Mouse (Mus musculus) embryonic facial prominence, embryonic 15.5 days (tissue): Measurements from ENCODE around the gene Il17rd. TPM values are rescaled to one million over a fixed set of nuclear protein-coding genes. Genes with fewer than 3 reads are reported as not detected.

Source experiments
- ATAC-seq: fragments of 200-750 bp; cut with Nextera tagmentation; 2 replicates; pipeline ENCODE4 v1.8.0; 2017; ENCODE audit warnings: low read depth, moderate TSS enrichment; ENCODE audit not compliant: insufficient number of reproducible peaks, low FRiP score, low TSS enrichment
- H3K27ac ChIP-seq: fragments of 300-500 bp; sonication (generic); replicated peaks from 2 replicates; pipeline ENCODE4 v1.5.1; 2015; ENCODE audit warnings: mild to moderate bottlenecking, inconsistent platforms
- H3K27me3 ChIP-seq: fragments of 300-500 bp; sonication (generic); 2 replicates; pipeline ENCODE4 v1.6.1; 2015; ENCODE audit warnings: inconsistent platforms
- H3K36me3 ChIP-seq: fragments of 300-500 bp; sonication (generic); 2 replicates; pipeline ENCODE4 v1.6.1; 2015; ENCODE audit warnings: mild to moderate bottlenecking, inconsistent platforms
- H3K4me1 ChIP-seq: fragments of 300-500 bp; sonication (generic); 2 replicates; pipeline ENCODE4 v1.6.1; 2015; ENCODE audit warnings: inconsistent platforms
- H3K4me2 ChIP-seq: fragments of 300-500 bp; sonication (generic); replicated peaks from 2 replicates; pipeline ENCODE4 v1.6.1; 2015; ENCODE audit warnings: mild to moderate bottlenecking, inconsistent platforms
- H3K4me3 ChIP-seq: fragments of 300-500 bp; sonication (generic); replicated peaks from 2 replicates; pipeline ENCODE4 v1.5.1; 2015; ENCODE audit warnings: mild to moderate bottlenecking, inconsistent platforms
- H3K9ac ChIP-seq: fragments of 300-500 bp; sonication (generic); 2 replicates; pipeline ENCODE4 v1.6.1; 2015; ENCODE audit warnings: inconsistent platforms
- H3K9me3 ChIP-seq: fragments of 300-500 bp; sonication (generic); replicated peaks from 2 replicates; pipeline ENCODE4 v1.6.1; 2016; ENCODE audit warnings: inconsistent platforms
- WGBS: fragments of 180-500 bp; shearing (Covaris S2); methylation state at CpG from one replicate; pipeline ENCODE4 v1.1.7; 2015; 5-methylcytosine and 5-hydroxymethylcytosine counted together
- polyA plus RNA-seq: library from polyadenylated mRNA; unstranded; fragments of >200 nt; fragmentation: Nextera tagmentation; extraction: Ambion mirVana; gene quantifications from 2 replicates; pipeline ENCODE4 v1.2.1, GENCODE M21; 2015

The Il17rd gene
- polyA plus RNA-seq, 1 experiment from 2014 or later = 4.4 TPM

DNA sequence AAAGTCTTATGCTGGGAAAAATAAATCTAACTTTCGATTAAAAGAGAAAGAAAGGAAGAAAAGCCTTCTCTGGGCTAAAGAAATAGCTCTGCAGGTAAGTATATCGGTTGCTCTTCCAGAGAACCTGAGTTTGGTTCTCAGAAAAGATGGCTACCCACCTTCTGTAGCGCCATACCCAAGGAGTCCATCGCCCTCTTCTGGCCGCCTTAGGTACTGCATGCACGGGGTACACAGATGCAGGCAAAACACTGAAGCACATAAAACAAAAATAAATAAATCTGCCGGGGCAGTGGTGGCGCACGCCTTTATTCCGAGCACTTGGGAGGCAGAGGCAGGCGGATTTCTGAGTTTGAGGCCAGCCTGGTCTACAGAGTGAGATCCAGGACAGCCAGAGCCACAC is 15.9 kb upstream of the Il17rd start:
- no peak overlapping the region for H3K9ac ChIP-seq

DNA sequence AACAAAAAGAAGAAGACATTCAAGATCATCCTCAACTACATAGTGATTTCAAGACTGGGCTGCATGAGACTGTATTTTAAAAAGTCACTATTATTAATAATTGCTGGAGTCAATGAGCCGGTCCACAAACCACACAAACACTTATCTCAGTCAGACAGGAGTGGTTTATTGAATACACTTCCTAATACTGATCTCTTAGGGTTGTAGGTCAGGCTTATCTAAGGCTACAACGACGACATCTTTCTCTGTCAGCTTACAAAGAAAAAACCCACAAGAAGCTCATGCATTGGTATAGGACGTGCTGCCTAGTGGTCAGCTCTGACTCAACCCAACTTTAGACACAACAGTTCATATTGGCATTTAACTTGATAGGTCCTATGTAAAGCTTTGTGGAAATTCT is 14.1 kb upstream of the Il17rd start:
- H3K9ac ChIP-seq = no peak overlapping the region
- H3K4me1 ChIP-seq = no peaks in the 10 kb centered on the region
- no peak overlapping the region for H3K4me3 ChIP-seq
- no peaks in the 10 kb centered on the region for H3K36me3 ChIP-seq
- no peaks in the 10 kb centered on the region for H3K9me3 ChIP-seq
- no peaks in the 10 kb centered on the region for H3K27me3 ChIP-seq
- no peak for ATAC-seq
- no peak overlapping the region for H3K4me2 ChIP-seq
- no peak overlapping the region for H3K27ac ChIP-seq
- WGBS = 82% methylated on average over 4 of the region's 4 CpGs

More for the DNA sequence above, 15.9 kb upstream of the Il17rd start:
- H3K4me3 ChIP-seq = no peak overlapping the region
- H3K4me2 ChIP-seq = no peak overlapping the region
- H3K4me1 ChIP-seq = no peaks in the 10 kb centered on the region
- 42% methylated on average over 11 of the region's 11 CpGs for WGBS
- H3K36me3 ChIP-seq = no peaks in the 10 kb centered on the region
- no peaks in the 10 kb centered on the region for H3K9me3 ChIP-seq
- no peak for ATAC-seq
- no peaks in the 10 kb centered on the region for H3K27me3 ChIP-seq
- no peak overlapping the region for H3K27ac ChIP-seq

DNA sequence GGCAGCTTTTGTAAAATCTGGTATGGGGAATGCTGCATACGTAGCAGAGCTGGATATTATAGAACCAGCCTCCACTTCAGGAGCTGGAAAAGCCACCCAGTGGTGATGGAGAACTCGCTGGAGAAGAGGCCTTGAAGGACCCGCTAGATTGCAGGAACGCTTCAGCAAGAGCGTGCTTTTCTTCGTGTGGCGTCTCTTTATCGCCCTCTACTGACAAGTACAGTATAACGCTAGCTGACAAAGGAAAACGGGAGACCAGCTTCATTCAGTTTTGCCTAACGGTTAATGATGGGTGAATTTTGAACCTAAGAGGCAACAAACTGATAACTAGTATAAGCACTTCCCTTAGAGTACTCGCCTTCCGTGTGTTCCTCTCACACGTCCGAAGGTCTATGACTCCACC is 9.0 kb upstream of the Il17rd start:
- Histone ChIP-seq H3K4me1 (no peaks in the 10 kb centered on the region), H3K4me2 (no peak overlapping the region), H3K27ac (no peak overlapping the region), H3K4me3 (no peak overlapping the region), H3K9me3 (no peaks in the 10 kb centered on the region), H3K9ac (no peak overlapping the region), H3K36me3 (no peaks in the 10 kb centered on the region), H3K27me3 (no peaks in the 10 kb centered on the region)
- 3% methylated on average over 15 of the region's 15 CpGs for WGBS
- 0 out of 2 replicates have a peak, but pooled peaks have one; percentile 43 for ATAC-seq

DNA sequence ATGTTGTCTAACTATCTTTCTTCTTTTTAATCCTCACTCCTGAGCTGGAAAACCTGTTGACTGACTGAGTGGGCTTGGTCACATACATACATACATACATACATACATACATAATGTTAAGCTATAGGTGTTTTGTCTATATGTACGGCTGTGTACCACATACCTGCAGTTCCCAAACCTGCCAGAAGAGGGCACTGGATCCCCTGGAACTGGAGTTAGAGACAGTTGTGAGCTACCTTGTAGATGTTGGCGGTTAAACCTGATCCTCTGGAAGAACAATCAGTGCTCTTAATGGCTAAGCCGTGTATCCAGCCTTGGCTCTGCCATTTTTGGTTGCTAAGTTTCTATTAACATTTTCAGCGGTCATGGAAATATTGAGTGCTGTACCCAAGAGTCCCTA is 7.6 kb upstream of the Il17rd start:
- no peaks in the 10 kb centered on the region for H3K27me3 ChIP-seq
- no peak overlapping the region for H3K27ac ChIP-seq
- H3K9ac ChIP-seq = no peak overlapping the region
- H3K4me3 ChIP-seq = no peak overlapping the region
- no peak overlapping the region for H3K4me2 ChIP-seq
- H3K9me3 ChIP-seq = no peaks in the 10 kb centered on the region
- ATAC-seq = no peak
- no peaks in the 10 kb centered on the region for H3K4me1 ChIP-seq
- no peaks in the 10 kb centered on the region for H3K36me3 ChIP-seq
- WGBS = 10% methylated on average over 4 of the region's 4 CpGs

DNA sequence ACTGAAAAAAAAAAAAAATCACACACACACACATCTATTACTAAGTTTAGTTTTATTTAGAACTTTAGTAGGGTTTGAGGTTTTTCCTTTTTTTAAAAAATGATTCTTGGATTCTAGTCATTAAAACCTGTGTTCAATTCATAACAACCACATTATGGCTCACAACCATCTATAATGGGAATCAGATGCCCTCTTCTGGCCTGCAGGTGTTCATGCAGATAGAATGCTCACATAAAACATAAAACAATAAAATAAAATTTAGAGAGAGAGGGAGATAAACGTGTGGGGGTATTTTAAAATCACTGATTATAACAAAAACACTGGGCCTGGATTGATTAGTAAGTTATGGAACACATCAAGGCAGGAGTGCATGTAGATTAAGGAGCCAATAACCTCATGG is 1.2 kb upstream of the Il17rd start:
- H3K4me3 ChIP-seq = no peak overlapping the region
- WGBS = 44% methylated on average over 1 of the region's 1 CpGs
- no peaks in the 10 kb centered on the region for H3K9me3 ChIP-seq
- no peaks in the 10 kb centered on the region for H3K36me3 ChIP-seq
- peaks cover 16% of the 10 kb centered on the region; the same call in 1 of the 2 replicates for H3K4me1 ChIP-seq
- H3K27me3 ChIP-seq = no peaks in the 10 kb centered on the region
- no peak overlapping the region for H3K27ac ChIP-seq
- ATAC-seq = no peak
- H3K9ac ChIP-seq = no peak overlapping the region
- H3K4me2 ChIP-seq = no peak overlapping the region

DNA sequence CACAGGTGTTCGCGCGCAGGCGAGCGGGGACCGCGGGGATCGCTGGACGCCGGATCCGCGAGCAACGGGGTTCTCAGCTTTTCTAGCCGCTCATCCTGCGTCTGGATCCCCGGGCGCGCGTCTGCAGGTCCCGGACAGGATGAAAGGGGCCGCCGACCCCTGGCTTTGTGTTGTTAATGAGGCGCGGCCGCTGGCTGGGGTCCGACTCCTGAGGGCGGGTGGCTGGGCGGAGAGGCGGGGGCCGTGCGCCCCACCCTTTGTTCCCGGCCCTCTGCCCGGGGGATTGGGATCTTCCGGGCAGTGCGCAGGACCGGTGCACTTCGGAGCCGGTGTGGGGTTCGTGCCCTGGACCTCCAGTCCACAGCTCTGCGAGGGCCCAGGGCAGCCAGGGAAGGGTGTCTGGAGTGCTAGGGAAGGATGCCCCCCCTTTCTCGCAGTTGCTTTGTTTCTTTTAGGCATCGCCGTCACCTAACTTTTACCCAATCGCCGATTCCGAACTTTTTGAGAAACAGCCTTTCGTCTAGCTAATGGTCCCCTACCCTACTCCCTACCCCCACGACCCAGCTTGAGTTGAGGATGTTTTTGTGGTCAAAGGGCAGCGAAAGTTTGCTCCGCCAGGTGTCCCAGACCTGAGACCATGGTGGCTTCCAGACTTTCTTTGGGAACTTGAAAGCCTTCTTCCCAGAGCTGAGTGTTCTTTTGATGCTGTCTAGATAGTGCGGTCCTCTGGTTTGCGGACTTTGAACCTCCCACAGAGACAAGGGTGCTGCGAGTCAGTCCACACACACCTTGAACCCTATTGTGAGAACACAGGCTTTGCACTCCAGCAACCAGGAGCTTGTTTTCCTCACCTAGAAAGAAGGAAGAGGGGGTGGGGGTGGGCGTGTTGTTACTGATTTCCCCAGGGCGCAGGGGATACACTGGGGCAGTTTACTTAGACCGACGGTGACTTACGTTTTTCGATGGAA is 824 bp downstream of the Il17rd start:
- Histone ChIP-seq H3K4me3 (peak overlapping the region; percentile 98), H3K9ac (peak overlapping the region; percentile 78), H3K4me2 (peak overlapping the region; percentile 94), H3K9me3 (no peaks in the 10 kb centered on the region), H3K36me3 (no peaks in the 10 kb centered on the region), H3K27ac (peak overlapping the region; percentile 84), H3K4me1 (peaks cover 37% of the 10 kb centered on the region), H3K27me3 (no peaks in the 10 kb centered on the region)
- 1% methylated on average over 59 of the region's 59 CpGs for WGBS
- peak; percentile 36; the same call in 1 of the 2 replicates for ATAC-seq

DNA sequence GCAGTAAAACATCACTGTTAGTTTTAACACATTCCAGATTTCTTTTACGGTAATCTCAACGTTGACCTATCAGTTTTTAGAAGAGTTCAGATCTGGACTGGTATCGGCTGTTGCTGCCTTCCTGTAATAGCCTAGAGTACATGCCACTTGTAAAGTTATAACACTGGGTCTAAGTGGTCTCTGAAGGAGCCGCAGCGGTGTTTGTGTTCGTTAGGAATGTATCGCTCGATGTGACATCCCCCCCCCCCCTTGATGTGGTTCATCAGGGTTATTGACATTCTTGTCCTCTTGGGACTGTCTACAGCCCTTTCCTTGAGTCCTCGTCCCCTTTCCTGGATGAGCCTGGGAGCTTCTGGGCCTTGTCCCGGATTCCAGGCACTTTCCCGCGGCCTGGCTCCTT is 1.7 kb downstream of the Il17rd start:
- peak overlapping the region; percentile 98 for H3K4me3 ChIP-seq
- no peaks in the 10 kb centered on the region for H3K36me3 ChIP-seq
- 0 out of 2 replicates have a peak overlapping the region, but pooled peaks have one; percentile 78 for H3K9ac ChIP-seq
- 0 out of 2 replicates have a peak overlapping the region, but pooled peaks have one; percentile 28 for H3K27ac ChIP-seq
- WGBS = 16% methylated on average over 12 of the region's 12 CpGs
- no peak for ATAC-seq
- peak overlapping the region; percentile 94 for H3K4me2 ChIP-seq
- H3K9me3 ChIP-seq = no peaks in the 10 kb centered on the region
- peaks cover 44% of the 10 kb centered on the region for H3K4me1 ChIP-seq
- H3K27me3 ChIP-seq = no peaks in the 10 kb centered on the region

DNA sequence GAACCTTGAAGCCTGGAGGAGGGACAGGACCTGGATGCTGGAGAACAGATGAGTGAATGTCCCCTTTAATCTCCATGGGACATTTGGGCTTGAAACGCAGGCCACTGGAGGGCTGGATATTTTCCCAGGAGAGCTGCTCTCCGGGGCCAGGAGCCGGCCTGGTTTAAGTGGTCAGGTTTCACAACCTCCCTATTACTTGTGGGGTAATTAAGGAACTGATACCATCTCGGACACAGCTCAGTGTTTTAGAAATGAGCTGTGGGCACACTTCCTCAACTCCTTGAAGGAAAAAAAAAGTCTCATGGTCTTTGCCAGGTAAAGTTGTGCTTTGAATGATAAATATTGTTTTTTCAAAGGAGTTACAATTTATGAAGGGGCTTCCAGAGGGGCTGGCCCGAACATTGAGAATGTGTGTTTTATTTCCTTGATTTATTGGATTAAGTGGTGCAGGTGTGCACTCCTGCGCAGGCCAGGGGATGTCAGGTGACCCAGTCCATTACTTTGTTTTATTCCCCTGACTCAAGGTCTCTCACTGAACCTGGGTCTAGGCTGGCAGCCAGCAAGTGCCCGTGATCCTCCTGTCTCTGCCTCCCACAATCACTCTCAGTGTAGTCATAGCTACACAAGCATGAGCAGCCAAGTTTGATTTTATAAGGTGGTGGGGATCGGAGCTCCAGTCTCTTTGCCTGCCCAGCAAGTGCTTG is 3.7 kb downstream of the Il17rd start:
- Histone ChIP-seq H3K9me3 (no peaks in the 10 kb centered on the region), H3K36me3 (no peaks in the 10 kb centered on the region), H3K27ac (peak overlapping the region; percentile 45; the same call in 1 of the 2 replicates), H3K27me3 (no peaks in the 10 kb centered on the region), H3K4me1 (peaks cover 61% of the 10 kb centered on the region), H3K4me3 (no peak overlapping the region), H3K9ac (no peak overlapping the region), H3K4me2 (no peak overlapping the region)
- WGBS = 42% methylated on average over 8 of the region's 8 CpGs
- ATAC-seq = no peak

DNA sequence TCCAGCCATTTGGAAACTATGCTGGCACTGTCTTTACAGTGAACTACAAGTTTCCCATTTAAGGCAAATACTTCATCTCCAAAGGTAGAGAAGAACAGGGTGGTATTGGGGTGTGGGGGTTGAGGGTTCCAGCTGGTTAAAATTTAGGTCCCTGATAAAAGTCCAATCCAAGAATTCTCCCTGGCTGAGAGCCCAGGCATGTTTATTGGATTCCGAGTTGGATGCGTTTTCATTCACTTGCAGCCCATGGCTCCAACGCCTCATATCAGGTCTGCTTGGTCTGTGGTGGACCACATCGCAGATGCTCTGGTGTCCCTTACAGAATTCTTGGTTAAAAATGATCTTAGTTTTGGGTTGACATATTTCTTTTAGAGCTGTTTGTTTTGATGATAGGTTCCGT is 4.7 kb downstream of the Il17rd start:
- Histone ChIP-seq H3K4me2 (0 out of 2 replicates have a peak overlapping the region, but pooled peaks have one; percentile 4), H3K4me1 (peaks cover 69% of the 10 kb centered on the region), H3K9ac (no peak overlapping the region), H3K4me3 (no peak overlapping the region), H3K36me3 (no peaks in the 10 kb centered on the region), H3K9me3 (no peaks in the 10 kb centered on the region), H3K27me3 (no peaks in the 10 kb centered on the region), H3K27ac (peak overlapping the region; percentile 75; the same call in 1 of the 2 replicates)
- no peak for ATAC-seq
- 42% methylated on average over 5 of the region's 5 CpGs for WGBS

DNA sequence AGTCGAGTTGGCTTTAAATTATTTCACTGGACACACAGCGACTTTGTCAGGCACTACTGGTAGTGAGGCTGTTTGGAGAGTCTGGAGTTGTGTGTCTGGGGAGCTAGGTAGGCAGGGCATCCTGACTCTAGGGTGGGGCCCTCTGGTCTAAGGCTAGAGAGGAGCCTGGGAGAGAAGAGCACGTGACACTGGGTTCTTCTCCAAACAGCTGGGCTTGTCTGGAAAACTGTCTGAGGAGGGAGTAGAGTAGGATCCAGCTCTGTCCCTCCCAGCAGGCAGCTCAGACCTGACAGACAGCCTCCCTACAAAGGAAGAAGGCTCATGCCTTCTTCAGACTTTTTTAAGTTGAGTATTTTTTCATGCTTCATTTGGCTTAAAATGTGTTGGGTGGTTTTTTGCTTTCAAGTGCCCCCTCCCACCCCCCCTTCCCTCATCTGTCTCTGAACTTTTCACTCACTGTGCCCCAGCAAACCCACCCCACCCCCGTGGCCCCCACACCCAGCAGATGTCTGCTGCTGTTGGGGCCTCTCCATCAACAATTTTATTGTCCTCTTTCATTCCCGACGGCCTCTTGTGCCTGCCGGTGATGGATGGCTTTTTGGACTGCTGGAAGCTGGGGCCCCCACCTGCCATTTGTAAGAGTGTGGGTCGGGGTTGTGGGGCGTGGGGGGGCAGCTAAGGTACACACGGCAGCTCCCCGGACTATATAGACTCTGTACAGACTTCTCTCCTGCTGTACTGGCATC is 5.7 kb downstream of the Il17rd start:
- no peaks in the 10 kb centered on the region for H3K9me3 ChIP-seq
- ATAC-seq = 0 out of 2 replicates have a peak, but pooled peaks have one; percentile 32
- 4% methylated on average over 11 of the region's 11 CpGs for WGBS
- peak overlapping the region; percentile 75 for H3K27ac ChIP-seq
- H3K36me3 ChIP-seq = no peaks in the 10 kb centered on the region
- no peak overlapping the region for H3K4me3 ChIP-seq
- H3K4me1 ChIP-seq = peaks cover 71% of the 10 kb centered on the region
- 0 out of 2 replicates have a peak overlapping the region, but pooled peaks have one; percentile 17 for H3K4me2 ChIP-seq
- H3K27me3 ChIP-seq = no peaks in the 10 kb centered on the region
- no peak overlapping the region for H3K9ac ChIP-seq
